Mouse (Mus musculus) frontal cortex, postnatal 14 days (tissue): ENCODE results near the gene Tagln2.

Experiments used
- DNase-seq, 2 experiments: peaks; one replicate each; pipeline ENCODE4 v3.0.0; 2022; ENCODE audit warnings: low spot score in 2 of 2

Tagln2 gene

DNA sequence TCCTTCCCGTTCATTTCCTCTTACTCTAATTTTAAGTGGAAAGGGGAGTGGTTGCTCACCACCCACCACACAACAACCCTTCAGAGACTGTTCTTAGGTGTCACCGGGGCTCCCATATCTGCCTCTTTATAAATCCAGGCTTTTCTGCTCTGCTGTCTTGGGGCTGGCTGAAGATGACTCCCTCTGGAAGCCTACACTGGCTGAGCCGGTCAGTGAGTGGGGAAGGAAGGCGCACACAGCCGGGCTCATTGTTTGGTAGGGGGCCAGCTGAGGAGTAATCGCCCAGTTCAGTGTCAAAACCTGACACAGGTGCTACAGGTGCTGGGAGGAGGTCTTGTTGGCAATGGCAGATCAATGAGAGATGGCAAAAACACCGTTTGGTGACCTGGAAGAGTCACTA is 26.1 kb downstream of the Tagln2 start:
- no peak for DNase-seq

GRCm38 (mm10) chr1:172526380-172527081 is 26.7 kb downstream of the Tagln2 start:
- no peak for DNase-seq

- no peak for DNase-seq
Measured at GRCm38 (mm10) chr1:172527431-172527830, 27.6 kb downstream of the Tagln2 start.

DNA sequence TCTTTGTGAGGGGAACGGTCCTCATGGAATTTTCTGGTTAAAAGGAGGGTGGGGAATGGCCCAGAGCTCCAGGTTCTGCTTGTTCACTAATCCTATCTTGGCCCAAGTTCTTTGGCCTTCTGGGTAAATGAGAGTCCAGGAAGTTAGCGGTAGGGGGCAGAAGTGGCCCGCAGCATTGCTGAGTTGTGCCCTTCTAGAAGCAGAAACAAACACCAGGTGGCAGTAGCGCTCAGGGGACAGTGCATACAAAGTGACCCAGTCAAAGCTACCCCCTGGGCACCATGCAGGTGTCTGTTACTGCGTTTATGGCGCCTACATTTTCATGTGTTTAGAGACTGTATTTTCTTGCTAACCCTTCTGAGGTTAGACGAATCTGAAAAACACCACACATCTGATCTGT is 28.9 kb downstream of the Tagln2 start:
- DNase-seq: peak; percentile 66 to 84

DNA sequence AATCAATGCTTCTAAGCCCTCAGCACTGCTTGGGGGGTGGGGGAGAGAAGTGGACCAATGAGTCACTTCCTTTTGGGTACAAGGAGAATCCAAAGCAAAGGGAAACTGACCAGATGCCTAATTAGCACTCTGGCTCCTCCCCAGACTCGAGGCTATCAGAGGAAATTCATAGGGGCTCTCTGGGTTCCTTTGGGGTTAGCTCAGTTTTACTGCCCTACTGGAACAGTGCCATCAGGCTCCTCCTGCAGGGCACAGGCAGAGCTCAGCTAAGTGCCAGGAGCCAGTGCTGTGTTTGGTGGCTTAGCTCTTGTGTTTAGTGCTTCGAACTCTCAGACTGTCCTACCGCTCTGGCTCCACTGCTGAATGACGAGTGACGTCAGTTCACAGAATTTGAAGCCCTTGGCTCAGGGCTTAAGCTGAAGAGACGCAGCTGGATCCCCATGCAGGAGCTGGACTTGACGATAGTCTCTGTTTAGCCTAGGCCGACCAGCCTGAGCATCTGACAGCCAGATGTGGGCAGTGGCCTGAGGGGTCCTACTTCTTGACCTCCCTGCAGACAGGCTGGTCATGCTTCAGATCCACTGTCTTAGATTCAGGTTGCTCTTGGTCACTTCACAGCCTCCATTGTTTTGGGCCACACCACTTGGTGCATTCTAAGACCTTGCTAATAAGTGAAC is 30.8 kb downstream of the Tagln2 start:
- no peak for DNase-seq

DNA sequence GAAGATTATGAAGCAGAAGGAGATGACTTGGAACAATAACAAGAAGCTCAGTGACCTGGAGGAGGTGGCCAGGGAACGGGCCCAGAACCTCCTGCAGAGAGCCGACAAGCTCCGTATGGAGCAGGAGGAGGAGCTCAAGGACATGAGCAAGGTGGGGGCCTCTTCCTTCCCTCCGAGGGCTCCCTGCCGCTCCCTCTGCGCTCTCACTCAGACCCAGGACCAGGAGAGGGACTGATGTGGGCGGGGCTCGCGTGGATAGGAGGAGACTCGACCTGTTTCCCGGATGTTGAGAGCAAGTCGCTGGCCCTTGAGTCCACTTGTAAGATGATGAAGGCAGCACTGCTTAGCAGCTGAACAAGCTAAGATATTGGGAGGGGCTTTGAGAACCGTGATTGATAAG is 32.7 kb downstream of the Tagln2 start:
- no peak for DNase-seq

DNA sequence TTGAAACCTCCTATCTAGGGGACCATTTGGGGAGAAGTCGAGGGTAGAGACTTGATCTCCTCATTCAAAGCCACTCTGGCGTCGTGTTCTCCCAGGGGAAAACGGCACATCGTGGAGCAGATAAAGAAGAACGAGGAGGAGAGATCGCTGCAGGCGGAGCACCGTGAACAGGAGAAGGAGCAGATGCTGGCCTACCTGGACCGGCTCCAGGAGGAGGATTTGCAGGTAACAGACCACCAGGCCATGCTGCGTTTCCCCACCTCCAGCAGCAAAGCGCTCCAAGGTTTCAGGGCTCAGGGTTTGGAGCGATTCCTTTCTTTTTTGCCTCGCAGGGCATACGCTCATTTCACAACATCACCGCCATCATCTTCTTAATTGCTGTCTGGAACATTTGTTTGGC is 35.3 kb downstream of the Tagln2 start:
- no peak for DNase-seq

GRCm38 (mm10) chr1:172539827-172540226 is 40.0 kb downstream of the Tagln2 start:
- no peak for DNase-seq

- no peak for DNase-seq
Measured at GRCm38 (mm10) chr1:172540283-172540820, 40.5 kb downstream of the Tagln2 start.

- no peak for DNase-seq
Measured at GRCm38 (mm10) chr1:172546062-172546461, 46.2 kb downstream of the Tagln2 start.

DNA sequence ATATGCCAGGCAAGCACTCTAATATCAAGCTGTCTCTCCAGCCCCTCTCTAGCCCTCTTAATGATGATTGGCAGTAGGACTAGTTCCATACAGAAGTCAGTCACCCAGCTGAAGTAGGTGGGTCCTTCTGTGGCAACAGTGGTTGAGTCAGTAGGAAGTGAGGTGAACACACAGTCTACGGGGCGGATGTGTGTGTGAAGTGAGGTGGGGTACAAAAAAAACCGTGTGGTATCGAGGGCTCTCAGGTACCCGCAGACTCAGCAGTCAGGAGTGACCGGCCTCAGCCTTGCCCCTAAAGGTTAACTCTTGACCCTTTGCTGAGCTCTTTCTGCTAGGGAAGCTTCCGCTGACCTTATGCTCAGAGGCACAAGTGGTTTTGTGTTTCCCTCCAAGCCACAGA is 48.7 kb downstream of the Tagln2 start:
- DNase-seq: no peak

- no peak for DNase-seq
Measured at GRCm38 (mm10) chr1:172549314-172549713, 49.5 kb downstream of the Tagln2 start.

DNA sequence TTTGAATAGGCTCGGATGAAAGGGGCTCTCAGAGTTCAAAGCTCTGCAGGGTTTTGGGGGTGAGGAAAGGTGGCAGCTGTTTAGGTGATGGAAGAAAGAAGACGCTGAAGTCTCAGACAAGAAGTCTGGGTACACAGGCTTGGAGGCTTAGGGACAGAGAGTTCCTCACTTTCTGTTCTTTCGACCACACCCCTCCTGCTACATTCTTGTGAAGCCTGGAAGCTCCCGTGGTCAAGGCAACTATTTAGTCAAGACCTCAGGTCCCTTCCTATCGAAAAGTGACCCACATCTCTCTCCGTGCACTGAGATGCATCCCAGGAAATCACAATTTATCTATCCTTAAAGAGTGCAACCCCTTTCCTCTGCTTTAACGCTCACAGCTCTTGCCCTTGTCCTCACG is 49.9 kb downstream of the Tagln2 start:
- DNase-seq: no peak

DNA sequence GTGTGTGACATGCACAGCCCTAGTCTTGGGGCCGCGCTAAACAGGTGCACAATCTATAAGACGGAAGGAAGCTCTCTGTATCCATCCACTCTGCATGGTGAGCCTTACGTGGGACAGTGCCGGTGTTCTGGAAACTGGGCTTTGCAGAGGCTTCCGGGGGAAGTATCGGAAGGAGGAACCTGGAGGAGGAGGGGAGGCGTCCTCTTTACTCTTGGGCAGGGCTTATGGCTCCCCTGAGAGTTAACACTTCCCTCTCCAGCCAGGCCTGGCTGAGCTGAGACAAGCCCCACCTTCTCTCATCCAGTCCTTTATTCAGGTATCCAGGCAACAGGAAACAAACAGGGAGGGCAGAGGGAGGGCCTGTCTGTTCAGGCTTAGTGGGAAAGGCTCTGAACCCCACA is 50.7 kb downstream of the Tagln2 start:
- DNase-seq: peak in 1 of 2 experiments; percentile 27

DNA sequence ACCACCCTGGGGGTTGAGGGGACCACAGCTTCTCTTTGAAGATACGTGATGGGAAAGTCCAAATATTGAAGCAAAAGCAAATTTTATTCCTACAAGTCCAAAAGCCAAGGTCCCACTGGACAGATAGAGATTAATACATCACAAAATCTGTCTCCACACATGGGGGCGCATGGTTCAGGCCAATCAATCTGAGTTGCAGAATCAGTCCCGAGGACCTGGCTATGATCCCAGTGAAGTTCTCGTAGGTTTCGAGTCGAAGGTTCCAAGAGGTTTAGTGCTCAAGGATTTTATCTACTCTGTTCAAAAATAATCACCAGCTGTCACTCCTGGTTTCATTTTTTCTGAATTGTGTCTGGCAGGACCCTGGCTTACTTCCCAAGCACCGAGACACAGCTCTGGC is 51.2 kb downstream of the Tagln2 start:
- DNase-seq: no peak

DNA sequence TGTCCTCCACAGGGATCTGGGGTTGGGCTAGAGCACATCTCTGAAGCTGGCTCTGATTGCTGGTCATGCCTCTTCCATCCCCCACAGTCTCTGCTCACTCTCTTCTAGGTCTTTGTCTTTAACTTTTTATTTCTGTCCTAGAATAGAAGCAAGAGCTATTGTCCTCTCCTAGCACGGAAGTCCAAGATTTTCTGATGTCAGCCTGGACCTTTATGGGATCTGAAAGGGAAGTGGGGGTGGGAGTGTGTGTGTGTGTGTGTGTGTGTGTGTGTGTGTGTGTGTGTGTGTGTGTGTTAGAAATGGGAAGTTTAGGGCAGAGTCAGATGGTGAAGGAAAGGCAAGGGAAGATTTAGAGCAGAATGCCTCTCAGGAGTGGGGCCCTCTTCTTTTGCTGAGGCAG is 52.8 kb downstream of the Tagln2 start:
- no peak for DNase-seq

GRCm38 (mm10) chr1:172555638-172556037 is 55.8 kb downstream of the Tagln2 start, which contains the start of gene Vsig8:
Vsig8 (plus strand) TSS chr1:172555938.
- DNase-seq: no peak
